9 mouse cellular contexts compared by ENCODE assay signal in genomic region chr17:24485090-24485860, GRCm38 (mm10). TPM values are rescaled to one million over a fixed set of nuclear protein-coding genes. Genes with fewer than 3 reads are reported as not detected.
DNase-seq lines count a peak whose midpoint lies in the region; ATAC-seq lines count a peak whose summit lies in the region.
"Had no signal": no experiment of that assay in that cellular context is flagged by ENCODE, and none has a peak within 500 bp of the region (broad histone marks: within the 10 kb centered on the region; RNA-seq: fewer than 3 reads in every experiment).

No protein-coding gene starts in this region.

- ATAC-seq in kidney, embryonic 15.5 days (replicated peaks; ENCODE audit: low FRiP score), result no peak
- peak; percentile 11; the same call in 1 of the 2 replicates for ATAC-seq in forebrain, embryonic 14.5 days
- no peak for ATAC-seq in midbrain, embryonic 13.5 days

- H3K4me1 ChIP-seq in kidney, embryonic 15.5 days, result peaks cover 27% of the 10 kb centered on the region
- H3K4me1 ChIP-seq in forebrain, embryonic 14.5 days (ENCODE audit: control insufficient read depth, insufficient read depth, low read length), result peaks cover 22% of the 10 kb centered on the region
- H3K4me1 ChIP-seq in midbrain, embryonic 13.5 days (replicated peaks), result peaks cover 28% of the 10 kb centered on the region

- no peak overlapping the region for H3K9ac ChIP-seq in kidney, embryonic 15.5 days
- 0 out of 2 replicates have a peak overlapping the region, but pooled peaks have one; percentile 21 for H3K9ac ChIP-seq in forebrain, embryonic 14.5 days (ENCODE audit: low read length)
- peak overlapping the region; percentile 52 for H3K9ac ChIP-seq in midbrain, embryonic 13.5 days (replicated peaks)

- no peaks in the 10 kb centered on the region for H3K36me3 ChIP-seq in kidney, embryonic 15.5 days
- no peaks in the 10 kb centered on the region for H3K36me3 ChIP-seq in forebrain, embryonic 14.5 days (ENCODE audit: control insufficient read depth, insufficient read depth, low read length)
- H3K36me3 ChIP-seq in midbrain, embryonic 13.5 days, result no peaks in the 10 kb centered on the region

- DNase-seq in kidney, postnatal 25 days, result peak; percentile 54 to 59
- DNase-seq in ZHBTc4 (ENCODE audit: low read depth, low spot score), result peak; percentile 35
- DNase-seq in forebrain, embryonic 14.5 days (ENCODE audit: low spot score), result peak; percentile 76
- no peak for DNase-seq in spleen, adult 18-20 months
- no peak for DNase-seq in urinary bladder, postnatal 36 days (ENCODE audit: low spot score in 2 of 2)
- no peak for DNase-seq in layer of hippocampus, adult 9-10 months (ENCODE audit: low spot score)
- DNase-seq: kidney, postnatal 14 days had no signal

- H3K4me2 ChIP-seq in kidney, embryonic 15.5 days, result no peak overlapping the region
- H3K4me2 ChIP-seq in forebrain, embryonic 14.5 days (ENCODE audit: low read length), result no peak overlapping the region
- H3K4me2 ChIP-seq in midbrain, embryonic 13.5 days (replicated peaks), result 0 out of 2 replicates have a peak overlapping the region, but pooled peaks have one; percentile 15

- 45% methylated on average over 11 of the region's 11 CpGs for WGBS in kidney, embryonic 15.5 days
- WGBS in forebrain, embryonic 14.5 days, result 47% methylated on average over 11 of the region's 11 CpGs
- 46% methylated on average over 11 of the region's 11 CpGs for WGBS in midbrain, embryonic 13.5 days

- no peaks in the 10 kb centered on the region for H3K9me3 ChIP-seq in kidney, embryonic 15.5 days (replicated peaks)
- H3K9me3 ChIP-seq in forebrain, embryonic 14.5 days (replicated peaks; ENCODE audit: control insufficient read depth, low read length), result no peaks in the 10 kb centered on the region
- no peaks in the 10 kb centered on the region for H3K9me3 ChIP-seq in midbrain, embryonic 13.5 days

- peaks cover 50% of the 10 kb centered on the region for H3K27me3 ChIP-seq in kidney, embryonic 15.5 days
- no peaks in the 10 kb centered on the region for H3K27me3 ChIP-seq in forebrain, embryonic 14.5 days (replicated peaks; ENCODE audit: control insufficient read depth, insufficient read depth, low read length)
- no peaks in the 10 kb centered on the region for H3K27me3 ChIP-seq in midbrain, embryonic 13.5 days

- no peak overlapping the region for H3K27ac ChIP-seq in kidney, embryonic 15.5 days
- H3K27ac ChIP-seq in forebrain, embryonic 14.5 days (ENCODE audit: low read depth, low read length), result 0 out of 2 replicates have a peak overlapping the region, but pooled peaks have one; percentile 30
- peak overlapping the region; percentile 79 for H3K27ac ChIP-seq in midbrain, embryonic 13.5 days

- H3K4me3 ChIP-seq in kidney, embryonic 15.5 days (replicated peaks), result no peak overlapping the region
- no peak overlapping the region for H3K4me3 ChIP-seq in forebrain, embryonic 14.5 days (ENCODE audit: low read depth, low read length)
- no peak overlapping the region for H3K4me3 ChIP-seq in midbrain, embryonic 13.5 days (replicated peaks)

RNA-seq across cellular contexts. Expression of gene Caskin1, which starts 3.1 kb away (rescaled TPM):
- polyA plus RNA-seq in kidney, embryonic 15.5 days (2015; fragmentation: Nextera tagmentation; extraction: Ambion mirVana), result 1.8 and 2.3 TPM in 2 replicates
- 9.1 and 14.6 TPM in 2 replicates for polyA plus RNA-seq in forebrain, embryonic 14.5 days (2014; fragmentation: Nextera tagmentation; extraction: Ambion mirVana)
- polyA plus RNA-seq in midbrain, embryonic 13.5 days (2015; fragmentation: Nextera tagmentation; extraction: Ambion mirVana), result 24.7 and 29.1 TPM in 2 replicates

RNA-seq across cellular contexts. Expression of gene Mlst8, which starts 6.4 kb away (rescaled TPM):
- 29.0 and 36.1 TPM in 2 replicates for polyA plus RNA-seq in kidney, embryonic 15.5 days (2015; fragmentation: Nextera tagmentation; extraction: Ambion mirVana)
- 31.8 and 37.2 TPM in 2 replicates for polyA plus RNA-seq in forebrain, embryonic 14.5 days (2014; fragmentation: Nextera tagmentation; extraction: Ambion mirVana)
- 38.6 and 41.4 TPM in 2 replicates for polyA plus RNA-seq in midbrain, embryonic 13.5 days (2015; fragmentation: Nextera tagmentation; extraction: Ambion mirVana)

RNA-seq across cellular contexts. Expression of gene Bricd5, which starts 11.6 kb away (rescaled TPM):
- polyA plus RNA-seq in kidney, embryonic 15.5 days (2015; fragmentation: Nextera tagmentation; extraction: Ambion mirVana), result 0.39 and 0.58 TPM in 2 replicates
- 0.38 and 1.3 TPM in 2 replicates for polyA plus RNA-seq in forebrain, embryonic 14.5 days (2014; fragmentation: Nextera tagmentation; extraction: Ambion mirVana)
- polyA plus RNA-seq in midbrain, embryonic 13.5 days (2015; fragmentation: Nextera tagmentation; extraction: Ambion mirVana), result not detected in 2 replicates

RNA-seq across cellular contexts. Expression of gene Pgp, which starts 15.1 kb away (rescaled TPM):
- polyA plus RNA-seq in kidney, embryonic 15.5 days (2015; fragmentation: Nextera tagmentation; extraction: Ambion mirVana), result 49.9 and 53.3 TPM in 2 replicates
- polyA plus RNA-seq in forebrain, embryonic 14.5 days (2014; fragmentation: Nextera tagmentation; extraction: Ambion mirVana), result 54.7 and 56.5 TPM in 2 replicates
- polyA plus RNA-seq in midbrain, embryonic 13.5 days (2015; fragmentation: Nextera tagmentation; extraction: Ambion mirVana), result 48.3 and 54.9 TPM in 2 replicates

RNA-seq across cellular contexts. Expression of gene E4f1, which starts 15.2 kb away (rescaled TPM):
- 29.9 and 36.7 TPM in 2 replicates for polyA plus RNA-seq in kidney, embryonic 15.5 days (2015; fragmentation: Nextera tagmentation; extraction: Ambion mirVana)
- polyA plus RNA-seq in forebrain, embryonic 14.5 days (2014; fragmentation: Nextera tagmentation; extraction: Ambion mirVana), result 8.3 and 16.9 TPM in 2 replicates
- polyA plus RNA-seq in midbrain, embryonic 13.5 days (2015; fragmentation: Nextera tagmentation; extraction: Ambion mirVana), result 44.0 and 45.1 TPM in 2 replicates

Comparison
In these comparisons a context has a peak if more than half of its experiments do, and no peak if none do; other contexts are left out.
1. DNase-seq: peak in kidney, postnatal 25 days (2 of 2), ZHBTc4 (single experiment) and forebrain, embryonic 14.5 days (single experiment); none in spleen, adult 18-20 months (0 of 2), urinary bladder, postnatal 36 days (0 of 2) and layer of hippocampus, adult 9-10 months (single experiment).